Mouse (Mus musculus) CH12.LX (cell line): ENCODE measurements around the gene Tulp4. TPM values are rescaled to one million over a fixed set of nuclear protein-coding genes. Genes with fewer than 3 reads are reported as not detected.

Source experiments
- DNase-seq: peaks from one replicate; pipeline ENCODE4 v3.0.0-alpha.2; 2013; ENCODE audit errors: extremely low read depth
- H3K27ac ChIP-seq: 2 replicates; pipeline ENCODE4 v1.5.1; 2012; ENCODE audit warnings: low read depth, mild to moderate bottlenecking, control low read depth, moderate library complexity; ENCODE audit not compliant: insufficient read depth
- H3K27me3 ChIP-seq: replicated peaks from 2 replicates; pipeline ENCODE3; 2012; ENCODE audit warnings: inconsistent platforms
- H3K36me3 ChIP-seq, 2 experiments: replicated peaks in 1 of 2; 2 replicates each; pipeline versions ENCODE3 to v1.6.1; 2012; ENCODE audit warnings: inconsistent platforms in 1 of 2, low read length in 1 of 2, mild to moderate bottlenecking in 1 of 2, mixed read lengths in 1 of 2, moderate library complexity in 1 of 2; ENCODE audit not compliant: control insufficient read depth in 1 of 2, insufficient read depth in 1 of 2
- H3K4me1 ChIP-seq, 2 experiments: 2 replicates each; pipeline ENCODE4 v1.6.1; 2012; ENCODE audit warnings: inconsistent platforms in 1 of 2, moderate library complexity in 1 of 2; ENCODE audit not compliant: insufficient read depth in 2 of 2, control insufficient read depth in 1 of 2
- H3K4me2 ChIP-seq: 2 replicates; pipeline ENCODE4 v1.6.1; 2012; ENCODE audit warnings: low read depth, mild to moderate bottlenecking, control low read depth; ENCODE audit not compliant: poor library complexity, insufficient read depth, severe bottlenecking
- H3K4me3 ChIP-seq, 3 experiments: fragments of 150-350 bp in 1 of 3; sonication (generic) in 1 of 3; replicated peaks in 1 of 3; 2 replicates each; pipeline versions ENCODE3 to v1.5.1; 2011 to 2012; ENCODE audit warnings: low read depth in 2 of 3, low read length in 2 of 3, mild to moderate bottlenecking in 2 of 3, moderate library complexity in 2 of 3, control low read depth in 1 of 3, improper control_type of control experiment in 1 of 3, inconsistent platforms in 1 of 3, mixed read lengths in 1 of 3; ENCODE audit not compliant: poor library complexity in 1 of 3
- H3K79me2 ChIP-seq: replicated peaks from 2 replicates; pipeline ENCODE4 v1.6.1; 2012; ENCODE audit warnings: mild to moderate bottlenecking, moderate library complexity; ENCODE audit not compliant: control insufficient read depth, poor library complexity, insufficient read depth, severe bottlenecking; ENCODE audit errors: extremely low read depth
- H3K9ac ChIP-seq: 2 replicates; pipeline ENCODE4 v1.6.1; 2012; ENCODE audit warnings: low read depth, mild to moderate bottlenecking, control low read depth, moderate library complexity; ENCODE audit not compliant: insufficient read depth
- H3K9me3 ChIP-seq: replicated peaks from 2 replicates; pipeline ENCODE3; 2012; ENCODE audit warnings: low read length, inconsistent platforms, mixed read lengths
- CHD1 ChIP-seq: IDR thresholded peaks from 2 replicates; pipeline ENCODE4 v1.6.1; 2012; ENCODE audit warnings: low read depth, low read length, improper control_type of control experiment, inconsistent platforms
- CHD2 ChIP-seq: IDR thresholded peaks from 2 replicates; pipeline ENCODE4 v1.6.1; 2011; ENCODE audit warnings: low read length, improper control_type of control experiment
- CTCF ChIP-seq, 2 experiments: IDR thresholded peaks in 1 of 2; conservative IDR thresholded peaks in 1 of 2; 2 replicates each; pipeline ENCODE4 v1.5.1; 2011 to 2012; ENCODE audit warnings: low read depth in 2 of 2, low read length in 2 of 2, improper control_type of control experiment in 1 of 2, inconsistent platforms in 1 of 2, mild to moderate bottlenecking in 1 of 2, moderate library complexity in 1 of 2
- E2F4 ChIP-seq: IDR thresholded peaks from 2 replicates; pipeline ENCODE4 v1.6.1; 2011; ENCODE audit warnings: low read depth, low read length, improper control_type of control experiment; ENCODE audit not compliant: insufficient replicate concordance
- ELF1 ChIP-seq: IDR thresholded peaks from 2 replicates; pipeline ENCODE4 v1.6.1; 2014; ENCODE audit warnings: low read depth, mild to moderate bottlenecking, inconsistent platforms, low read length, improper control_type of control experiment
- IRF4 ChIP-seq: IDR thresholded peaks from 2 replicates; pipeline ENCODE4 v1.6.1; 2014; ENCODE audit warnings: low read depth, mild to moderate bottlenecking, inconsistent platforms, low read length, improper control_type of control experiment
- JUND ChIP-seq: conservative IDR thresholded peaks from 2 replicates; pipeline ENCODE4 v1.6.1; 2011; ENCODE audit warnings: low read depth, low read length, improper control_type of control experiment
- KAT2A ChIP-seq: IDR thresholded peaks from 2 replicates; pipeline ENCODE4 v1.6.1; 2012; ENCODE audit warnings: low read length, improper control_type of control experiment, inconsistent platforms; ENCODE audit not compliant: insufficient replicate concordance
- MAFK ChIP-seq: IDR thresholded peaks from 2 replicates; pipeline ENCODE4 v1.6.1; 2011; ENCODE audit warnings: low read length, improper control_type of control experiment; ENCODE audit not compliant: insufficient replicate concordance
- MAX ChIP-seq: IDR thresholded peaks from 2 replicates; pipeline ENCODE4 v1.6.1; 2011; ENCODE audit warnings: low read length, improper control_type of control experiment
- MAZ ChIP-seq: IDR thresholded peaks from 2 replicates; pipeline ENCODE4 v1.6.1; 2012; ENCODE audit warnings: low read depth, mild to moderate bottlenecking, inconsistent platforms, low read length, improper control_type of control experiment, moderate library complexity
- PAX5 ChIP-seq: IDR thresholded peaks from 2 replicates; pipeline ENCODE4 v1.6.1; 2012; ENCODE audit warnings: low read length, inconsistent platforms, mixed read lengths
- POLR2A ChIP-seq: IDR thresholded peaks from 2 replicates; pipeline ENCODE4 v1.6.1; 2011; ENCODE audit warnings: low read depth, mild to moderate bottlenecking, improper control_type of control experiment, low read length
- RAD21 ChIP-seq: IDR thresholded peaks from 2 replicates; pipeline ENCODE4 v1.6.1; 2011; ENCODE audit warnings: low read depth, mild to moderate bottlenecking, low read length, improper control_type of control experiment, moderate library complexity
- SMC3 ChIP-seq: IDR thresholded peaks from 2 replicates; pipeline ENCODE4 v1.6.1; 2011; ENCODE audit warnings: low read depth, low read length, improper control_type of control experiment
- TBP ChIP-seq: conservative IDR thresholded peaks from 2 replicates; pipeline ENCODE4 v1.6.1; 2011; ENCODE audit warnings: low read depth, low read length, improper control_type of control experiment
- TCF12 ChIP-seq: IDR thresholded peaks from 2 replicates; pipeline ENCODE4 v1.6.1; 2014; ENCODE audit warnings: low read depth, mild to moderate bottlenecking, inconsistent platforms, low read length, improper control_type of control experiment
- USF1 ChIP-seq: IDR thresholded peaks from 2 replicates; pipeline ENCODE4 v1.6.1; 2014; ENCODE audit warnings: low read depth, mild to moderate bottlenecking, inconsistent platforms, low read length, improper control_type of control experiment
- USF2 ChIP-seq: conservative IDR thresholded peaks from 2 replicates; pipeline ENCODE4 v1.6.1; 2011; ENCODE audit warnings: low read depth, low read length, improper control_type of control experiment
- ZC3H11A ChIP-seq: IDR thresholded peaks from 2 replicates; pipeline ENCODE4 v1.6.1; 2012; ENCODE audit warnings: low read depth, mild to moderate bottlenecking, inconsistent platforms, low read length, improper control_type of control experiment
- ZKSCAN1 ChIP-seq: IDR thresholded peaks from 2 replicates; pipeline ENCODE4 v1.6.1; 2012; ENCODE audit warnings: low read depth, inconsistent platforms, low read length, improper control_type of control experiment, borderline replicate concordance
- ZMIZ1 ChIP-seq: IDR thresholded peaks from 2 replicates; pipeline ENCODE4 v1.6.1; 2012; ENCODE audit warnings: low read depth, mild to moderate bottlenecking, inconsistent platforms, low read length, improper control_type of control experiment
- dilution Hi-C: fragments of 300-500 bp; cut with MboI; formaldehyde crosslinking; loops from 2 replicates; pipeline ENCODE4 v1.14.3; 2020; ENCODE audit warnings: low sequenced_read_pairs; ENCODE audit not compliant: extremely low pct_unique_long_range_greater_than_20kb, extremely low pct_ligation_motif_present
- in situ Hi-C: fragments of 300-500 bp; cut with MboI; formaldehyde crosslinking; loops from 3 replicates; pipeline ENCODE4 v1.14.3; 2019; ENCODE audit warnings: low sequenced_read_pairs, low pct_ligation_motif_present, low pct_unique_long_range_greater_than_20kb, mixed read lengths
- polyA plus RNA-seq: library from polyadenylated mRNA; unstranded; fragments of >175 nt; gene quantifications from 2 replicates; pipeline ENCODE4 v1.2.1, GENCODE M21; 2012; ENCODE audit warnings: low read depth; ENCODE audit not compliant: insufficient read length
- total RNA-seq, 2 experiments: library from RNA; depleted of rRNA; stranded (reverse); fragments of 300-350 nt in 1 of 2; fragments of >200 nt in 1 of 2; gene quantifications; 2 replicates each; pipeline ENCODE4 v1.2.3; 2012 to 2014

The Tulp4 gene
- total and polyA plus RNA-seq, 3 experiments: 7.8 to 50.7 (median 33.6) TPM

- Histone ChIP-seq H3K79me2 (no peaks in the 10 kb centered on the region), H3K27ac (no peak overlapping the region), H3K27me3 (peaks cover 2% of the 10 kb centered on the region), H3K9ac (no peak overlapping the region), H3K36me3 (peaks cover 0 to 20% of the 10 kb centered on the region in 2 experiments), H3K4me3 (no peak overlapping the region), H3K4me2 (peak overlapping the region; percentile 84; the same call in 1 of the 2 replicates), H3K9me3 (no peaks in the 10 kb centered on the region), H3K4me1 (peaks cover 2 to 20% of the 10 kb centered on the region in 2 experiments; a peak in 2 of 4 replicates)
- DNase-seq: no peak
- dilution Hi-C loops (no loop called here), in situ Hi-C loops (no loop called here)
- no peak for TF ChIP-seq MAX
- no peak for TF ChIP-seq ZC3H11A
- no peak for TF ChIP-seq JUND
- no peak for TF ChIP-seq TBP
- TF ChIP-seq ZKSCAN1: no peak
- no peak for TF ChIP-seq USF2
- no peak for TF ChIP-seq PAX5
- no peak for TF ChIP-seq KAT2A
- no peak for TF ChIP-seq ELF1
- no peak for TF ChIP-seq IRF4
Observed at GRCm38 (mm10) chr17:6108175-6108574, 1.9 kb downstream of the Tulp4 start.

GRCm38 (mm10) chr17:6110956-6111355 lies 4.7 kb downstream of the Tulp4 start:
- no peak overlapping the region for H3K27ac ChIP-seq
- H3K4me2 ChIP-seq: no peak overlapping the region
- peak; percentile 42 for DNase-seq
- TF ChIP-seq MAZ (0 out of 2 replicates have a peak, but pooled peaks have one; percentile 29), SMC3 (peak; percentile 41), CHD1 (no peak), POLR2A (no peak), MAX (no peak), RAD21 (peak; percentile 56), USF1 (no peak), TCF12 (no peak), MAFK (no peak), CTCF (conservative IDR thresholded peaks at IDR 0.05 in 1 of 2, IDR thresholded peaks at IDR 0.05 in 1 of 2; ENCODE audit: low read depth in 2 of 2, low read length in 2 of 2) (peak in 1 of 2 experiments; percentile 54; a peak in 2 of 4 replicates), TBP (no peak), ZMIZ1 (no peak), E2F4 (no peak), CHD2 (no peak)
- H3K36me3 ChIP-seq: peaks cover 0 to 33% of the 10 kb centered on the region in 2 experiments
- peaks cover 2 to 16% of the 10 kb centered on the region in 2 experiments; a peak in 2 of 4 replicates for H3K4me1 ChIP-seq
- dilution Hi-C loops: no loop called here
- H3K79me2 ChIP-seq: no peaks in the 10 kb centered on the region
- H3K27me3 ChIP-seq: no peaks in the 10 kb centered on the region
- H3K4me3 ChIP-seq: no peak overlapping the region
- no peaks in the 10 kb centered on the region for H3K9me3 ChIP-seq
- H3K9ac ChIP-seq: no peak overlapping the region
- in situ Hi-C loops: no loop called here
